Mouse (Mus musculus) spleen, postnatal 0 days (tissue): Measurements from ENCODE around the gene Olfr995. TPM values are rescaled to one million over a fixed set of nuclear protein-coding genes. Genes with fewer than 3 reads are reported as not detected.

Experiments
- polyA plus RNA-seq: library from polyadenylated mRNA; unstranded; fragments of >200 nt; fragmentation: Nextera tagmentation; extraction: Ambion mirVana; gene quantifications from 2 replicates; pipeline ENCODE4 v1.2.1, GENCODE M21; 2015

Olfr995 gene
- polyA plus RNA-seq: not detected in 2 replicates

DNA sequence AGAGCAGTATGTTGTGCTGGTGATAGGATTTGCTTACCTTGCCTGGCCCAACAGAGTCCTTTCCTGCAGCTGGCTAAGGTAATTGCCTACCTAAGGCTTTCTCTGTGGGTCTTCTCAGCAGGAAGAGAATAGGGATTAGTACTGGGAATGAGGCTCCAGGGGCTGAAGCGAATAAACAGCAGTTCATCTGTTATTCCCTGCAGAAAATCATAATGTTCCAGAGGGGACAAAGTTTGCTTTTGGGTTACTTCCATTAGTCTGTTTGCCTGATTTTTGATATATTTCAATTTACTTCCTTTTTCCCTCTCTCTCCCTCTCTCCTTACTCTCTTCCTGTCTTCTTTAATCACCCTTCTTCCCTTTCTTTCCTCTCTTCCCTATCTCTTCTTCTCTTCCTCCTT, at the start of gene Olfr995:
Gene Olfr995 (minus strand): TSS at position 101 of the 400 bp plus-strand sequence.

DNA sequence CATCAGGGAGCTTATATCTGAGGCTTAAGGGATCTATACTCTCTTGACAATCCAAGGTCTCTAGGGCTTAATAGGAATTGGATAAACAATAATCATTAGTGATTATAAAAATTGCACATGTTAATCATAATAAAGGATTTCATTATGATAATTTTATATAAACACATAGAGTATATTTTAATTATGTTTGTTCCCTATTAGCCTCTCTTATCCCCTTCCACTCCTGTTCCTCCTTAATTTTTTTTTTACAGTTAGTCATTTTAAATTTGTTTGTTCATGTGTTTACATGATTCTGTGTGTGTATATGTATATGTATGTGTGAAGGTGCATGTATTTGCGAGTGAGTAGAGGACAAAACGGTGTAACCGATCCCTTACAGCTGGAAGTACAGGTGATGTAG, 7.1 kb downstream of the Olfr995 start, which contains the start of gene Olfr994:
Gene Olfr994 (minus strand): TSS at position 101 of the 400 bp plus-strand sequence.

DNA sequence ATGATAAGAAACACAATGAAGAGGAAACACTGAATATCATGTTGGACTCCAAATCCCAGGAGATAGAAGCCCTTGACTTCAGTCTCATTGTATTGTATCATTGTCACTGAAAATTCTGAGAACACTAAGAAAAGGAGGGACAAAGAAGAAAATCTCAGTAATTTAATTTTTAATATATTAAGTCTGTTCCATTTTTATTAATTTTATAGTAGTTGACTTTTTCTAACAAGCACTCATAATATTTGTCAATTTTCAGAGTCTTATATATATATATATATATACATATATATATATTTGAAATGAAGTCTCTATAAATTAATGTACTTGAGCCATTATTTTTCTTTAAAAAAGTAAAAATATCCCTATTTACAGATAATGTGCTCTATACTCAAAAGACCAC, 28.7 kb downstream of the Olfr995 start, which contains the start of gene Olfr993:
Gene Olfr993 (minus strand): TSS at position 101 of the 400 bp plus-strand sequence.

DNA sequence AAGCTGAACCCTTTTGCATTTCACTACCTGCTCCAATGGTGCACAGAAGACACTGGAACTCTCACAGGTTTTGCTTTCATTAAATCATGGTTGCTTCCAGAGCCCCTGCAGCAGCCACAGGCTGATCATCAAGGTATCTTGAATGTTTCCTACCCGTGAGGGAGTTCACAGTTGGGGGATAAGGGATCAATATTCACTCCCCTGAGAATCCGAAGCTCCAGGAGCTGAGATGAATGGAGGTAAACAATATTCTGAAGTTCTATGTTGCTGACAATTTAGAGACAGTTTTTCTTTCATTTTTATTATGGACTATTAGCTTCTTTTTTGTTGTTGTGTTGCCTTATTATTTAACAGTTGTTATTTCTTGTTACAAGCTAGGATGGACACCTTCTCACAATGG, 34.1 kb downstream of the Olfr995 start, which contains the start of gene Olfr992:
Gene Olfr992 (minus strand): TSS at position 101 of the 400 bp plus-strand sequence.

Other genes starting within 250 kb of the Olfr995 start
- 0.08 and 0.12 TPM in 2 replicates for gene Lrrc55, start 246.4 kb downstream of the Olfr995 start, polyA plus RNA-seq
- gene Olfr987, start 104.3 kb downstream of the Olfr995 start, polyA plus RNA-seq: not detected in 2 replicates
- not detected in 2 replicates for gene Olfr988, start 80.4 kb downstream of the Olfr995 start, polyA plus RNA-seq
- not detected in 2 replicates for gene Olfr992, start 34.2 kb downstream of the Olfr995 start, polyA plus RNA-seq
- gene Olfr993, start 28.8 kb downstream of the Olfr995 start, polyA plus RNA-seq: not detected in 2 replicates
- not detected in 2 replicates for gene Olfr994, start 7.2 kb downstream of the Olfr995 start, polyA plus RNA-seq
- gene 4833423E24Rik, start 75.4 kb upstream of the Olfr995 start, polyA plus RNA-seq: 0.05 TPM in 1 of 2 replicates, not detected in the other
- not detected in 2 replicates for gene Olfr996, start 135.6 kb upstream of the Olfr995 start, polyA plus RNA-seq
- not detected in 2 replicates for gene Olfr998, start 145.3 kb upstream of the Olfr995 start, polyA plus RNA-seq
- not detected in 2 replicates for gene Olfr1000, start 168.3 kb upstream of the Olfr995 start, polyA plus RNA-seq
- gene Olfr1002, start 207.1 kb upstream of the Olfr995 start, polyA plus RNA-seq: not detected in 2 replicates
- gene Olfr154, start 220.8 kb upstream of the Olfr995 start, polyA plus RNA-seq: not detected in 2 replicates
- gene Olfr1006, start 235.1 kb upstream of the Olfr995 start, polyA plus RNA-seq: not detected in 2 replicates
- not detected in 2 replicates for gene Olfr1008, start 245.8 kb upstream of the Olfr995 start, polyA plus RNA-seq